Mouse (Mus musculus): ENCODE results near the gene N4bp2l2. TPM values are rescaled to one million over a fixed set of nuclear protein-coding genes. Genes with fewer than 3 reads are reported as not detected.

Gene N4bp2l2
- total RNA-seq, 2 experiments from 2014 or later = 84.8 to 97.6 TPM

GRCm38 (mm10) chr5:150560851-150561250, 105.1 kb downstream of the N4bp2l2 start:
- DNase-seq = no peak

GRCm38 (mm10) chr5:150559519-150560103, 106.4 kb downstream of the N4bp2l2 start:
- DNase-seq = no peak

Other genes starting within 250 kb of the N4bp2l2 start
- not detected for gene Zar1l, start 148.0 kb downstream of the N4bp2l2 start, total RNA-seq (2021)
- gene Brca2, start 143.6 kb downstream of the N4bp2l2 start, total RNA-seq (2021) = 1 to 10 TPM; 4.3 to 5.3 TPM
- 10 to 100 TPM; 51.2 to 58.5 TPM for gene N4bp2l1, start 69.0 kb downstream of the N4bp2l2 start, total RNA-seq (2021)
- gene Pds5b, start 7.6 kb upstream of the N4bp2l2 start, total RNA-seq (2021) = 10 to 100 TPM; 81.7 to 83.7 TPM